Mouse (Mus musculus): ENCODE measurements around the gene Fto. TPM values are rescaled to one million over a fixed set of nuclear protein-coding genes. Genes with fewer than 3 reads are reported as not detected.

Fto gene
- polyA plus RNA-seq, 1 experiment from 2014 or later: 63.7 TPM

DNA sequence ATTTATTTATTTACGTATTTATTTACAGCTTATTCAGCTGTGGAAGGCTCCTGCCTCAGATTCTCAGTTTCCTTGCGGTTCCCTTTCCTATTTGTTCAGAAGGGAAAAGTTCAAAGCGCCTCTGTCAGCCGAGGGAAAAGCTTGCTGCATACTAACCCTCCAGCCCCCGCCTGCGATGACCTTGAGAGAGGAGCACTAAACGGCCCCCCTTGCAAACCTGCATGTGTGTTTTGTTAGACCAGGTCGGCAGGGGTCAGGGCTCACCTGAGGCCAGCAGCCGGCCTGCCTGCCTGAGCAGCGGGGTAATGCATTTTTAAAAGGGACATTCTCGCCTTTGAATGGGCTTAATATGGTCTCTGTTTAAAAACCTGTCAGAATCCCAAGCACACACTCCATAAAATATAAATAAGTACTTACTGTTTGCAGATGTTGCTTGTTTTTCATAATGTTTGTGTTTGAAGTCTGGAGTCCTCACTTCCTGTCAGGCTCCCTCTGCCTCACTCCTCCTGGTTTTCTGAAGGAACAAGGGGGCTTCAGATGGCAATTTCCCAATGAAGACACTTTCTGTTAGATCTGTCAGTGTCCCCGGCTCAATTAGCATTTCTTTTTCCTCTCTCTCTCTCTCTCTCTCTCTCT lies 400.5 kb downstream of the Fto start:
- peaks cover 14% of the 10 kb centered on the region for H3K27me3 ChIP-seq
- in situ Hi-C loops (cut with MboI; ENCODE audit: low pct_unique_long_range_greater_than_20kb): no loop called here
- ChIA-PET POLR2A (no interaction called here), CTCF (no interaction called here)
- ATAC-seq: no peak
- TF ChIP-seq CTCF (IDR thresholded peaks at IDR 0.05): no peak
- DNase-seq (ENCODE audit: low read depth, low spot score): no peak

DNA sequence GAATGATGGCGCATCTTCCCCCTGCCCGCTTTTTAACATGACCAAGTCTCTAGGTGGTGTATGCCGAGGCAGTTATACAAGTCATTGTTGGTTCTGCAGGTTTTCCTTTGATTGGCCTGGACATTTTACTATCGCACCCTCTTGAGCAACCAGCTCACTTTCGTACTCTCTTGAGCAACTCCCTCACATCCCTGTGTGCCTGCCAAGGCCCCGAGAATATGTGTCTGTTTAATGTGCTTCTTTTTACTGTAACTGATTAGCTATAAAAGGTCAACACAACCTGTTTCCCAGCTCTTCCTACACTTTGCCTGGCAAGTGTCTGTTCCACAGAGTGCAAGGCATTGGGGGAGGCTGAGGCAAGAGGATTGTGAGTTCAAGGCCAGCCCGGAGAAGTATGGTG lies 401.4 kb downstream of the Fto start:
- POLR2A ChIA-PET: no interaction called here
- peaks cover 14% of the 10 kb centered on the region for H3K27me3 ChIP-seq
- no peak for DNase-seq (ENCODE audit: low read depth, low spot score)
- TF ChIP-seq CTCF (IDR thresholded peaks at IDR 0.05): no peak
- ATAC-seq: no peak
- in situ Hi-C loops (cut with MboI; ENCODE audit: low pct_unique_long_range_greater_than_20kb): no loop called here
- CTCF ChIA-PET: no interaction called here

DNA sequence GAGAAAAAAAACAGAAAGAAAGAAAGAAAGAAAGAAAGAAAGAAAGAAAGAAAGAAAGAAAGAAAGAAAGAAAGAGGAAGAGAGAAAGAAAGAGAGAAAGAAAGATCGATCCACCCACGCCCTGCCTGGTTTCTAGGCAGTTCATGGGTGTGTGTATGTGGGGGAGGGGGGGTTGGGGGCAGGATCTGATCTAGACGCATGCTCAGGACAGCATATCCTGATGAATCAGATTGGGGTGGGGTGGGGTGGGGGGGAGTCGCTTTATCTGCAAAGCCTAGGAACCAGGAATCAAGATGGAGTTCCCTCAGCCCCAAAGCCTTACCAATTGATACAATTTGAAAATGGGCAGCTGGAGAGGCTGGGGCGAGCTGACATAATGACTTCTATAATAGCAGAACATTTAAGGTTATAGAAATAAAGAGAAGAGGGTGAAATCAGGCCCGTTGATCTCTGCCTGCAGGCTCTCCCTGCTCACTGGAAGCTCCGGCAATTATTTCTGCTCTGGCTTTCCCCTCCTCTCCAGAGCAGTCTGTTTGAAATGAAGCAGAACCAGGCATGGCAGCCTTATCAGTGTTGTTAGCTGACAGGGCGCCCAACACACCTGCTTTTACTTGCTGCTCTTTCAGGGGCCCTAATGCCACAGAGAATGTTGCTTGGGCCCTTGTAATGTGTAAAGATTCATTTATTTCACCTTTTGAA lies 402.2 kb downstream of the Fto start:
- CTCF ChIA-PET: no interaction called here
- POLR2A ChIA-PET: no interaction called here
- no peak for ATAC-seq
- no peak for DNase-seq (ENCODE audit: low read depth, low spot score)
- H3K27me3 ChIP-seq: peaks cover 14% of the 10 kb centered on the region
- in situ Hi-C loops (cut with MboI; ENCODE audit: low pct_unique_long_range_greater_than_20kb): no loop called here
- TF ChIP-seq CTCF (IDR thresholded peaks at IDR 0.05): no peak

Other genes starting within 250 kb of the Fto start
- gene Rbl2, start 243.5 kb upstream of the Fto start, polyA plus RNA-seq (2021): 52.7 TPM
- gene Aktip, start 113.5 kb upstream of the Fto start, polyA plus RNA-seq (2021): 88.1 TPM
- gene Rpgrip1l, start 263 bp upstream of the Fto start, polyA plus RNA-seq (2021): 15.4 TPM

Measured in Patski (cell line).